Mouse (Mus musculus): ENCODE measurements around the gene Unc119b. TPM values are rescaled to one million over a fixed set of nuclear protein-coding genes. Genes with fewer than 3 reads are reported as not detected.

Gene Unc119b
- total RNA-seq, 1 experiment = 27.5 TPM

- no peak for TF ChIP-seq MAFK (IDR thresholded peaks at IDR 0.05; ENCODE audit: insufficient read depth, low read depth, low read length)
- in situ Hi-C loops (cut with MboI; ENCODE audit: low sequenced_read_pairs in 2 of 2, unreplicated experiment in 2 of 2) = no loop called here
These were observed 10.6 kb upstream of the Unc119b start for GRCm38 (mm10) chr5:115145253-115145968.

DNA sequence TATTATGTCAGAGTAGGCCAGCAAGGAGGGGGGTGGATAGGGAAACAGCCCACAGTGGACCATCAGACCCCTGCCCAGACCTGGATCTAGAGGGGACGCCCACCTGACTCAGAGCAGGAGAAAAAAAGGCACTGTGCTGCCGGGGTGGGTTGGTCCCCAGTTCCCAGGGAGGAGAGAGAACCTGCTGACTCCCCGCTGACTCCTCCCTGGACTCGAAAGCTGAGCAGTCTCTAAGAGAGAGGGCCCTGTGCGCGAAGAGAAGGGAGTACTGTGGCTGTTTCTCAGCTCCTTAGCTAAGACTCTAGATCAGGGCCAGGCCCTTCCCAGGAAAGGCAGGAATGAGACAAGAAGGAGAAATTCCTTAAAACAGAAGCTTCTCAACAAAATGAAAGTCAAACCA is 9.7 kb upstream of the Unc119b start:
- Histone ChIP-seq H3K36me3 (ENCODE audit: control insufficient read depth, insufficient read depth, low read length, poor library complexity, severe bottlenecking) (peaks cover 30% of the 10 kb centered on the region), H3K27ac (ENCODE audit: insufficient read depth, low read depth, low read length, poor library complexity, severe bottlenecking) (peak overlapping the region; percentile 74), H3K4me3 (ENCODE audit: insufficient read depth in 1 of 2, low read depth in 1 of 2, low read length in 2 of 2, poor library complexity in 1 of 2, severe bottlenecking in 1 of 2) (no peak overlapping the region), H3K9me3 (ENCODE audit: control insufficient read depth, insufficient read depth, low read depth, low read length) (no peaks in the 10 kb centered on the region), H3K4me1 (ENCODE audit: control insufficient read depth in 2 of 2, insufficient read depth in 2 of 2, low read length in 2 of 2, poor library complexity in 1 of 2) (peaks cover 3 to 35% of the 10 kb centered on the region in 2 experiments), H3K9ac (ENCODE audit: insufficient read depth, low read depth, low read length, poor library complexity, severe bottlenecking) (peak overlapping the region; percentile 51; the same call in 1 of the 2 replicates)
- in situ Hi-C loops (cut with MboI; ENCODE audit: low sequenced_read_pairs in 2 of 2, unreplicated experiment in 2 of 2) = no loop called here
- TF ChIP-seq CHD2 (IDR thresholded peaks at IDR 0.05; ENCODE audit: low read depth, low read length) (no peak), ZC3H11A (IDR thresholded peaks at IDR 0.05; ENCODE audit: borderline replicate concordance, low read depth, low read length) (no peak), HCFC1 (IDR thresholded peaks at IDR 0.05; ENCODE audit: borderline replicate concordance, insufficient read depth, low read length) (no peak), ZNF384 (IDR thresholded peaks at IDR 0.05; ENCODE audit: low read depth, low read length) (no peak), MAFK (IDR thresholded peaks at IDR 0.05; ENCODE audit: insufficient read depth, low read depth, low read length) (no peak)
- DNase-seq (ENCODE audit: low read depth, low spot score) = no peak

More at GRCm38 (mm10) chr5:115145253-115145968, 10.6 kb upstream of the Unc119b start:
- no peaks in the 10 kb centered on the region for H3K9me3 ChIP-seq (ENCODE audit: control insufficient read depth, insufficient read depth, low read depth, low read length)
- peaks cover 38% of the 10 kb centered on the region for H3K36me3 ChIP-seq (ENCODE audit: control insufficient read depth, insufficient read depth, low read length, poor library complexity, severe bottlenecking)
- peak; percentile 63 for DNase-seq (ENCODE audit: low read depth, low spot score)
- peak overlapping the region; percentile 74; the same call in 1 of the 2 replicates for H3K27ac ChIP-seq (ENCODE audit: insufficient read depth, low read depth, low read length, poor library complexity, severe bottlenecking)
- H3K9ac ChIP-seq (ENCODE audit: insufficient read depth, low read depth, low read length, poor library complexity, severe bottlenecking) = no peak overlapping the region; the same call in 1 of the 2 replicates
- H3K4me3 ChIP-seq (ENCODE audit: insufficient read depth in 1 of 2, low read depth in 1 of 2, low read length in 2 of 2, poor library complexity in 1 of 2, severe bottlenecking in 1 of 2) = no peak overlapping the region
- H3K4me1 ChIP-seq (ENCODE audit: control insufficient read depth in 2 of 2, insufficient read depth in 2 of 2, low read length in 2 of 2, poor library complexity in 1 of 2) = peaks cover 2 to 39% of the 10 kb centered on the region in 2 experiments

- TF ChIP-seq CHD2 (IDR thresholded peaks at IDR 0.05; ENCODE audit: low read depth, low read length) = no peak
- no peak for TF ChIP-seq ZNF384 (IDR thresholded peaks at IDR 0.05; ENCODE audit: low read depth, low read length)
- TF ChIP-seq ZC3H11A (IDR thresholded peaks at IDR 0.05; ENCODE audit: borderline replicate concordance, low read depth, low read length) = no peak
- TF ChIP-seq MAFK (IDR thresholded peaks at IDR 0.05; ENCODE audit: insufficient read depth, low read depth, low read length) = no peak
- no peak for TF ChIP-seq HCFC1 (IDR thresholded peaks at IDR 0.05; ENCODE audit: borderline replicate concordance, insufficient read depth, low read length)
- H3K9ac ChIP-seq (ENCODE audit: insufficient read depth, low read depth, low read length, poor library complexity, severe bottlenecking) = no peak overlapping the region
- H3K4me1 ChIP-seq (ENCODE audit: control insufficient read depth in 2 of 2, insufficient read depth in 2 of 2, low read length in 2 of 2, poor library complexity in 1 of 2) = peaks cover 3 to 35% of the 10 kb centered on the region in 2 experiments
- H3K36me3 ChIP-seq (ENCODE audit: control insufficient read depth, insufficient read depth, low read length, poor library complexity, severe bottlenecking) = peaks cover 26% of the 10 kb centered on the region
- in situ Hi-C loops (cut with MboI; ENCODE audit: low sequenced_read_pairs in 2 of 2, unreplicated experiment in 2 of 2) = no loop called here
- no peak overlapping the region for H3K4me3 ChIP-seq (ENCODE audit: insufficient read depth in 1 of 2, low read depth in 1 of 2, low read length in 2 of 2, poor library complexity in 1 of 2, severe bottlenecking in 1 of 2)
- no peak for DNase-seq (ENCODE audit: low read depth, low spot score)
- H3K9me3 ChIP-seq (ENCODE audit: control insufficient read depth, insufficient read depth, low read depth, low read length) = no peaks in the 10 kb centered on the region
- no peak overlapping the region for H3K27ac ChIP-seq (ENCODE audit: insufficient read depth, low read depth, low read length, poor library complexity, severe bottlenecking)
These were observed 8.8 kb upstream of the Unc119b start for GRCm38 (mm10) chr5:115143552-115143951.

GRCm38 (mm10) chr5:115142166-115142697 is 7.5 kb upstream of the Unc119b start:
- Histone ChIP-seq H3K36me3 (ENCODE audit: control insufficient read depth, insufficient read depth, low read length, poor library complexity, severe bottlenecking) (peaks cover 15% of the 10 kb centered on the region), H3K9ac (ENCODE audit: insufficient read depth, low read depth, low read length, poor library complexity, severe bottlenecking) (no peak overlapping the region), H3K9me3 (ENCODE audit: control insufficient read depth, insufficient read depth, low read depth, low read length) (no peaks in the 10 kb centered on the region), H3K4me3 (ENCODE audit: insufficient read depth in 1 of 2, low read depth in 1 of 2, low read length in 2 of 2, poor library complexity in 1 of 2, severe bottlenecking in 1 of 2) (no peak overlapping the region), H3K4me1 (ENCODE audit: control insufficient read depth in 2 of 2, insufficient read depth in 2 of 2, low read length in 2 of 2, poor library complexity in 1 of 2) (peaks cover 3 to 35% of the 10 kb centered on the region in 2 experiments), H3K27ac (ENCODE audit: insufficient read depth, low read depth, low read length, poor library complexity, severe bottlenecking) (0 out of 2 replicates have a peak overlapping the region, but pooled peaks have one; percentile 0)
- in situ Hi-C loops (cut with MboI; ENCODE audit: low sequenced_read_pairs in 2 of 2, unreplicated experiment in 2 of 2) = no loop called here
- no peak for DNase-seq (ENCODE audit: low read depth, low spot score)
- TF ChIP-seq MAFK (IDR thresholded peaks at IDR 0.05; ENCODE audit: insufficient read depth, low read depth, low read length) (no peak), CHD2 (IDR thresholded peaks at IDR 0.05; ENCODE audit: low read depth, low read length) (no peak), ZNF384 (IDR thresholded peaks at IDR 0.05; ENCODE audit: low read depth, low read length) (no peak), ZC3H11A (IDR thresholded peaks at IDR 0.05; ENCODE audit: borderline replicate concordance, low read depth, low read length) (no peak), HCFC1 (IDR thresholded peaks at IDR 0.05; ENCODE audit: borderline replicate concordance, insufficient read depth, low read length) (no peak)
